Comparison of ENCODE assay signal across 27 mouse cellular contexts in genomic region chr4:88802954-88803353, GRCm38 (mm10). TPM values are rescaled to one million over a fixed set of nuclear protein-coding genes. Genes with fewer than 3 reads are reported as not detected.
A peak's percentile ranks its signal among the peaks of the same experiment; 100 is the strongest.
DNase-seq lines count a peak whose midpoint lies in the region; ATAC-seq and TF ChIP-seq lines count a peak whose summit lies in the region.
"Not testable (repeated sequence)": the region's sequence is repeated elsewhere in the genome, so short reads cannot be mapped to it uniquely, and the experiment has no call there.
"Had no signal": no experiment of that assay in that cellular context is flagged by ENCODE, and none has a peak within 500 bp of the region (broad histone marks: within the 10 kb centered on the region; RNA-seq: fewer than 3 reads in every experiment).

TSS of gene Gm13287 (plus strand) at chr4:88803254.

- H3K36me3 ChIP-seq in CH12.LX (replicated peaks in 1 of 2; ENCODE audit: control insufficient read depth in 1 of 2, insufficient read depth in 1 of 2, low read length in 1 of 2); heart, embryonic 11.5 days (ENCODE audit: control insufficient read depth, insufficient read depth, low read length); heart, embryonic 14.5 days (ENCODE audit: control insufficient read depth, insufficient read depth, low read length); limb, embryonic 12.5 days; liver, embryonic 13.5 days; lung, embryonic 14.5 days (ENCODE audit: insufficient read depth); stomach, embryonic 15.5 days: not testable (repeated sequence)

- not testable (repeated sequence) for H3K9ac ChIP-seq in CH12.LX (ENCODE audit: insufficient read depth, low read depth); heart, embryonic 11.5 days (ENCODE audit: low read depth, low read length); heart, embryonic 14.5 days (ENCODE audit: low read length); limb, embryonic 12.5 days (replicated peaks); liver, embryonic 13.5 days; lung, embryonic 14.5 days; stomach, embryonic 15.5 days

- WGBS in heart, embryonic 11.5 days (ENCODE audit: insufficient replicate concordance) = no CpG with 5 or more reads among the region's 29 CpGs
- whole genome bisulfite sequencing in heart, embryonic 14.5 days = no CpG with 5 or more reads among the region's 29 CpGs
- WGBS in limb, embryonic 12.5 days = no CpG with 5 or more reads among the region's 29 CpGs
- WGBS in liver, embryonic 13.5 days (ENCODE audit: insufficient replicate concordance) = no CpG with 5 or more reads among the region's 29 CpGs
- WGBS in lung, embryonic 14.5 days = no CpG with 5 or more reads among the region's 29 CpGs
- no CpG with 5 or more reads among the region's 29 CpGs for WGBS in stomach, embryonic 15.5 days

- H3K27ac ChIP-seq in CH12.LX (ENCODE audit: insufficient read depth, low read depth); heart, embryonic 11.5 days (ENCODE audit: low read depth, low read length); heart, embryonic 14.5 days (replicated peaks in 1 of 2; ENCODE audit: control insufficient read depth in 1 of 2, insufficient read depth in 1 of 2, low read depth in 2 of 2, low read length in 2 of 2); limb, embryonic 12.5 days; liver, embryonic 13.5 days; lung, embryonic 14.5 days (ENCODE audit: low read depth); stomach, embryonic 15.5 days: not testable (repeated sequence)

- DNase-seq in CH12.LX (ENCODE audit: extremely low read depth); liver, embryonic 13.5 days; lung, embryonic 14.5 days: not testable (repeated sequence)

- H3K4me3 ChIP-seq in CH12.LX (replicated peaks in 1 of 3; ENCODE audit: low read depth in 2 of 3, low read length in 2 of 3, poor library complexity in 1 of 3); heart, embryonic 11.5 days (ENCODE audit: low read depth, low read length); heart, embryonic 14.5 days (ENCODE audit: control insufficient read depth in 1 of 2, insufficient read depth in 1 of 2, low read depth in 1 of 2, low read length in 2 of 2); limb, embryonic 12.5 days (replicated peaks); liver, embryonic 13.5 days (replicated peaks); lung, embryonic 14.5 days (ENCODE audit: low read depth, low read length); stomach, embryonic 15.5 days (replicated peaks): not testable (repeated sequence)

- dilution Hi-C loops in CH12.LX (cut with MboI; ENCODE audit: extremely low pct_ligation_motif_present, extremely low pct_unique_long_range_greater_than_20kb, low sequenced_read_pairs) = not testable (repeated sequence)

- TF ChIP-seq CTCF in CH12.LX (conservative IDR thresholded peaks at IDR 0.05 in 1 of 2, IDR thresholded peaks at IDR 0.05 in 1 of 2; ENCODE audit: low read depth in 2 of 2, low read length in 2 of 2); lung, embryonic 14.5 days (IDR thresholded peaks at IDR 0.05; ENCODE audit: low read depth): not testable (repeated sequence)

- TF ChIP-seq RAD21 in CH12.LX (IDR thresholded peaks at IDR 0.05; ENCODE audit: low read depth, low read length) = not testable (repeated sequence)

- H3K27me3 ChIP-seq in CH12.LX (replicated peaks) = peaks cover 11% of the 10 kb centered on the region
- H3K27me3 ChIP-seq in heart, embryonic 11.5 days (ENCODE audit: control insufficient read depth, insufficient read depth, low read length); heart, embryonic 14.5 days (ENCODE audit: control insufficient read depth, insufficient read depth, low read length); limb, embryonic 12.5 days; lung, embryonic 14.5 days (ENCODE audit: insufficient read depth, low read length); stomach, embryonic 15.5 days (replicated peaks): not testable (repeated sequence)
- H3K27me3 ChIP-seq in liver, embryonic 13.5 days = peaks cover 11% of the 10 kb centered on the region; the same call in 1 of the 2 replicates

- H3K4me2 ChIP-seq in CH12.LX (ENCODE audit: insufficient read depth, low read depth, poor library complexity, severe bottlenecking) = peak within 1 kb of the TSS; percentile 32; the same call in 1 of the 2 replicates
- H3K4me2 ChIP-seq in heart, embryonic 11.5 days = peak within 1 kb of the TSS; percentile 27; the same call in 1 of the 2 replicates
- H3K4me2 ChIP-seq in heart, embryonic 14.5 days (ENCODE audit: low read length) = 0 out of 2 replicates have a peak within 1 kb of the TSS, but pooled peaks have one; percentile 27
- H3K4me2 ChIP-seq in limb, embryonic 12.5 days = peak within 1 kb of the TSS; percentile 19; the same call in 1 of the 2 replicates
- H3K4me2 ChIP-seq in liver, embryonic 13.5 days = peak within 1 kb of the TSS; percentile 30; the same call in 1 of the 2 replicates
- H3K4me2 ChIP-seq in lung, embryonic 14.5 days = 0 out of 2 replicates have a peak within 1 kb of the TSS, but pooled peaks have one; percentile 25
- H3K4me2 ChIP-seq in stomach, embryonic 15.5 days = peak within 1 kb of the TSS; percentile 33; the same call in 1 of the 2 replicates

- ATAC-seq in heart, embryonic 11.5 days (replicated peaks; ENCODE audit: insufficient number of reproducible peaks, low FRiP score, low TSS enrichment); heart, embryonic 14.5 days (ENCODE audit: insufficient number of reproducible peaks, insufficient read depth, low FRiP score, low read depth); limb, embryonic 12.5 days (ENCODE audit: insufficient number of reproducible peaks, insufficient read depth, low FRiP score, low TSS enrichment, low read depth); liver, embryonic 13.5 days (ENCODE audit: low read depth); lung, embryonic 14.5 days (ENCODE audit: insufficient read depth); stomach, embryonic 15.5 days (ENCODE audit: insufficient read depth, low FRiP score, low read depth): not testable (repeated sequence)

- in situ Hi-C loops in CH12.LX (cut with MboI; ENCODE audit: low pct_ligation_motif_present, low pct_unique_long_range_greater_than_20kb, low sequenced_read_pairs) = not testable (repeated sequence)

- not testable (repeated sequence) for TF ChIP-seq EP300 in CH12.LX (IDR thresholded peaks at IDR 0.05; ENCODE audit: low read length)

- not testable (repeated sequence) for H3K4me1 ChIP-seq in CH12.LX (ENCODE audit: control insufficient read depth in 1 of 2, insufficient read depth in 2 of 2); heart, embryonic 11.5 days (ENCODE audit: control insufficient read depth, insufficient read depth, low read length); heart, embryonic 14.5 days (ENCODE audit: control insufficient read depth in 2 of 2, insufficient read depth in 2 of 2, low read length in 2 of 2); limb, embryonic 12.5 days (replicated peaks); liver, embryonic 13.5 days (replicated peaks); lung, embryonic 14.5 days (ENCODE audit: insufficient read depth); stomach, embryonic 15.5 days

- TF ChIP-seq POLR2A in CH12.LX (IDR thresholded peaks at IDR 0.05; ENCODE audit: low read depth, low read length) = not testable (repeated sequence)

- not testable (repeated sequence) for H3K79me2 ChIP-seq in CH12.LX (replicated peaks; ENCODE audit: control insufficient read depth, extremely low read depth, insufficient read depth, poor library complexity, severe bottlenecking)

- H3K9me3 ChIP-seq in CH12.LX (replicated peaks; ENCODE audit: low read length); heart, embryonic 11.5 days (replicated peaks; ENCODE audit: control insufficient read depth, low read length); heart, embryonic 14.5 days (ENCODE audit: control insufficient read depth, low read length); limb, embryonic 12.5 days; liver, embryonic 13.5 days (replicated peaks); lung, embryonic 14.5 days (ENCODE audit: low read depth, low read length); stomach, embryonic 15.5 days: not testable (repeated sequence)

RNA-seq across cellular contexts. Expression of gene Gm13287, which starts in this region (rescaled TPM):
- total RNA-seq in CH12.LX (2012; rRNA removed) (not detected in 2 replicates), CH12.LX (2014; rRNA removed) (not detected in 2 replicates)
- polyA plus RNA-seq in CH12.LX (2012; ENCODE audit: insufficient read length, low read depth) = not detected in 2 replicates
- not detected in 2 replicates for polyA plus RNA-seq in heart, embryonic 11.5 days (2014; fragmentation: Nextera tagmentation; extraction: Ambion mirVana)
- polyA plus RNA-seq in heart, embryonic 14.5 days (2014; fragmentation: Nextera tagmentation; extraction: Ambion mirVana) = not detected in 2 replicates
- not detected in 2 replicates for polyA plus RNA-seq in limb, embryonic 12.5 days (2016; fragmentation: Nextera tagmentation; extraction: Ambion mirVana)
- not detected in 2 replicates for polyA plus RNA-seq in liver, embryonic 13.5 days (2015; fragmentation: Nextera tagmentation; extraction: Ambion mirVana)
- not detected in 2 replicates for polyA plus RNA-seq in lung, embryonic 14.5 days (2014; fragmentation: Nextera tagmentation; extraction: Ambion mirVana)
- 0.41 TPM in 1 of 2 replicates, not detected in the other for polyA plus RNA-seq in stomach, embryonic 15.5 days (2015; fragmentation: Nextera tagmentation; extraction: Ambion mirVana)
- total RNA-seq: adrenal gland, adult 18-20 months; adrenal gland, postnatal 10 days; adrenal gland, postnatal 36 days; common myeloid progenitor, adult 5-6 weeks; G1E; gastrocnemius, adult 8-10 months; gastrocnemius, postnatal 25 days; heart, adult 18-20 months; heart, postnatal 25 days; hematopoietic stem cell, adult 5-6 weeks had no signal
- polyA plus RNA-seq: cerebellum, adult 2 months; embryonic facial prominence, embryonic 12.5 days; erythroblast, embryonic 14.5 days; forebrain, embryonic 12.5 days; forebrain, embryonic 15.5 days; G1E; gonadal fat pad, adult 2 months; heart, postnatal 0 days; hindbrain, embryonic 12.5 days; hindbrain, embryonic 15.5 days; intestine, embryonic 14.5 days had no signal
